Mouse (Mus musculus) lung, embryonic 16.5 days (tissue): ENCODE measurements around the gene Grid2. TPM values are rescaled to one million over a fixed set of nuclear protein-coding genes. Genes with fewer than 3 reads are reported as not detected.

Experiments
- ATAC-seq: fragments of 200-750 bp; cut with Nextera tagmentation; 2 replicates; pipeline ENCODE4 v1.8.0; 2017; ENCODE audit warnings: low read depth, mild to moderate bottlenecking, moderate library complexity
- H3K27ac ChIP-seq: fragments of 300-500 bp; sonication (generic); 2 replicates; pipeline ENCODE4 v1.5.1; 2014; ENCODE audit warnings: mild to moderate bottlenecking, control low read depth, low read length
- H3K27me3 ChIP-seq: fragments of 300-500 bp; sonication (generic); 2 replicates; pipeline ENCODE4 v1.6.1; 2014; ENCODE audit warnings: low read depth, low read length, mixed read lengths; ENCODE audit not compliant: control insufficient read depth, insufficient read depth
- H3K36me3 ChIP-seq: fragments of 300-500 bp; sonication (generic); 2 replicates; pipeline ENCODE4 v1.6.1; 2014; ENCODE audit warnings: low read length; ENCODE audit not compliant: control insufficient read depth, insufficient read depth
- H3K4me1 ChIP-seq: fragments of 300-500 bp; sonication (generic); replicated peaks from 2 replicates; pipeline ENCODE4 v1.6.1; 2014; ENCODE audit warnings: low read length, mixed read lengths; ENCODE audit not compliant: control insufficient read depth, insufficient read depth
- H3K4me2 ChIP-seq: fragments of 300-500 bp; sonication (generic); 2 replicates; pipeline ENCODE4 v1.6.1; 2014; ENCODE audit warnings: low read depth, low read length, control low read depth
- H3K4me3 ChIP-seq: fragments of 300-500 bp; sonication (generic); 2 replicates; pipeline ENCODE4 v1.5.1; 2014; ENCODE audit warnings: mild to moderate bottlenecking, low read length, control low read depth
- H3K9ac ChIP-seq: fragments of 300-500 bp; sonication (generic); 2 replicates; pipeline ENCODE4 v1.6.1; 2014; ENCODE audit warnings: low read length, control low read depth
- H3K9me3 ChIP-seq: fragments of 300-500 bp; sonication (generic); 2 replicates; pipeline ENCODE4 v1.6.1; 2016; ENCODE audit warnings: low read length; ENCODE audit not compliant: control insufficient read depth
- WGBS: fragments of 180-500 bp; shearing (Covaris S2); extraction: QIAGEN DNeasy Blood & Tissue Kit; methylation state at CpG from one replicate; pipeline ENCODE4 v1.1.7; 2014; 5-methylcytosine and 5-hydroxymethylcytosine counted together
- polyA plus RNA-seq: library from polyadenylated mRNA; unstranded; fragments of >200 nt; fragmentation: Nextera tagmentation; extraction: Ambion mirVana; gene quantifications from 2 replicates; pipeline ENCODE4 v1.2.1, GENCODE M21; 2015

Gene Grid2
- 1.1 and 1.3 TPM in 2 replicates for polyA plus RNA-seq

DNA sequence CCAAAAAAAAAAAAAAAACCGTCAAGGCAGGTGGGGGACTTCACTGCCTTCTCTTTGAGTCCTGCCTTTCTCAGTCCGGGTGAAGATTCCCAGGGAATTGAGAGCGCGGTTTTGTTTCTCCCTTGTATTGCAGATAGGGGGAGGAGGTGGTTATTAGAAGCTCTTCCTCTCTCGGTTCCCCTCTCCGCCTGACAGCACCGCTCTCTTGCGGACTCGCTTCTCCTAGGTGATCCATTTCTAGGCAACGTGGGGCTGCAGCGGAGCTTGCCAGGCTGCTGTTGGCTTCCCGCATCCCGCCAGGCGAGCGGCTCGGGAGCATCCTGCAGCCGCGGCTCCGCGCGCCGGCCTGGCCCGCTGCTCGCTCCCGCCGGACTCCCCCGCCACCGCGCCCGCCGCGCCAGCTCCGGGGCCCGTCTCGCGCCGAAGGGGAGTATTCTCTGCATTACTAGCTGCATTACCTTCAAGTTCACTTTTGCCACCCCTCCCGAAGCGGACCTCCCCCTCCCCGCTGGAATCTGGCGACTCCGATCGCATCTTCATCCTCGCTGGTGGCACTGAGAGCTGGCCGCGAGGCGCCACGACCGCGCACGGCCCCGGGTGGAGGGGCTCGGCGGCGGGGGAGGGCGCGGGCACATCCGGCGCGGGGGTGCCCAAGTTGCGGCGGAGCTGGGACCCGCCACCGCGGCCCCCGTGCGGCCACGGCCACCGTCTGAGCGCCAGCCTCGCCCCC lies at the start of gene Grid2:
TSS of gene Grid2 (plus strand) at position 51 of the 730 bp plus-strand sequence.
- ATAC-seq = peak; percentile 73
- peak within 1 kb of the TSS; percentile 68 for H3K9ac ChIP-seq
- H3K4me3 ChIP-seq = peak within 1 kb of the TSS; percentile 54
- under 1% methylated on average over 67 of the region's 71 CpGs for WGBS
- no peak within 1 kb of the TSS for H3K27ac ChIP-seq
- H3K4me2 ChIP-seq = peak within 1 kb of the TSS; percentile 84
- no peaks in the 10 kb centered on the region for H3K36me3 ChIP-seq
- no peaks in the 10 kb centered on the region for H3K9me3 ChIP-seq
- H3K4me1 ChIP-seq = peaks cover 4% of the 10 kb centered on the region
- H3K27me3 ChIP-seq = peaks cover 25% of the 10 kb centered on the region

DNA sequence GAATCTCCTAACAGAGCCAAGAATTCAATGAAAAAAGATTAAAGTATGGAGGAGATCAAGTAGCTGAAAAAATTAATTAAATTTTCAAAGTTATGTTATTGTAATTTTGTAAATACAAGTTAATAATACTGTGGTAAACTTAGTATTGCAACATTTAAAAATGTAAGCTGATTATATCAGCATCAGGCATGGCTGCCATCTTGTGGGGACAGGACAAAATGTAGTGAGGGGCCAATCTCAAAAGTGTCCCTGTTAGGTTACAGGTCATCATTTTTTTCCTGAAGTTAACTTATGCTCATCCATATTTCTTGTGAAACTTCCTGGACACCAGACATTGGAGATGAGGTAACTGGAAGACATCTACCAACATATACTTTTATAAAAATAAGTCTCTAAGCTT lies 4.9 kb upstream of the Grid2 start:
- no peak for ATAC-seq

DNA sequence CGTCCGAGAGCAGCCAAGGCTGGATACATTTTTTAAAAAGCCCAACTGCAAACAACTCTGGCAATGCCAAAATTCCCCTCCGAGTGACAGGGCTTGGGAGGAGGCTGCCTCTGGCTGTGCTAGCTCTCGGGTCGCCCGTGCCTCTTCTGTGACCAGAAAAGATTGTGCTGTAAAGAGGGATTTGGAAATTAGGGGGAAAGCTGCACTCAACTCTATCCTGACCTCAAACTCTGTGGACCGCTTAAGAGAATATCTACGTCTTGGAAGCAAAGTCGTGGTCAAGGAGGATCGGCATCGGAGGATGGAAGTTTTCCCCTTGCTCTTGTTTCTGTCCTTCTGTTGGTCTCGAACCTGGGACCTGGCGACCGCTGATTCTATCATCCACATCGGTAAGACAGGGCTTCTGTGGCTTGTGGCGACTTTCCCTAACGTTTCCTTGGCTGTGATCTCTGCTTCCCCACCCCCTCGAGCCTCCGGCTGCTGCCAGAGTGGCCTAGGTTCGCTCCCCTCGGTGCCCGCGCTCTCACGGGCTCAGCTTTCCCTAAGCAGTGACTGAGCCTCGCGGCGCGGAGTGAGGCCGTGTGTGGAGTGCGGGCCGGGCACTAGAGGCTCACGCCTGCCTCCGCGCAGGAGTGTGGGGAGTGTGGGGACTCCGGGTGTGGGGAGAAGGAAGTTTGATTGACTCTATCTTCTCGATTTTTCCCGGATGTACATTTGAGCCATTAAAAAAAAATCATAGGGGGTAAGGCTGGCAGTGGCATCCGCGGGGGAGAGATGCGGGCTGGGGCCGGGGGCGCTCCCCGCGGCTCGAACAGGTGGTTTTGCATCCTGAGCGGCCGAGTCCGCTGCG lies 1.1 kb downstream of the Grid2 start:
- Histone ChIP-seq H3K27ac (no peak overlapping the region), H3K4me2 (peak overlapping the region; percentile 84), H3K4me3 (peak overlapping the region; percentile 54), H3K27me3 (peaks cover 25% of the 10 kb centered on the region), H3K9me3 (no peaks in the 10 kb centered on the region), H3K9ac (peak overlapping the region; percentile 68), H3K36me3 (no peaks in the 10 kb centered on the region), H3K4me1 (peaks cover 4% of the 10 kb centered on the region)
- under 1% methylated on average over 49 of the region's 49 CpGs for WGBS
- ATAC-seq = peak; percentile 72

More for the DNA sequence above, 4.9 kb upstream of the Grid2 start:
- Histone ChIP-seq H3K4me3 (no peak overlapping the region), H3K9me3 (no peaks in the 10 kb centered on the region), H3K36me3 (no peaks in the 10 kb centered on the region), H3K4me2 (no peak overlapping the region), H3K4me1 (no peaks in the 10 kb centered on the region), H3K27ac (no peak overlapping the region), H3K9ac (no peak overlapping the region), H3K27me3 (peaks cover 15% of the 10 kb centered on the region)

DNA sequence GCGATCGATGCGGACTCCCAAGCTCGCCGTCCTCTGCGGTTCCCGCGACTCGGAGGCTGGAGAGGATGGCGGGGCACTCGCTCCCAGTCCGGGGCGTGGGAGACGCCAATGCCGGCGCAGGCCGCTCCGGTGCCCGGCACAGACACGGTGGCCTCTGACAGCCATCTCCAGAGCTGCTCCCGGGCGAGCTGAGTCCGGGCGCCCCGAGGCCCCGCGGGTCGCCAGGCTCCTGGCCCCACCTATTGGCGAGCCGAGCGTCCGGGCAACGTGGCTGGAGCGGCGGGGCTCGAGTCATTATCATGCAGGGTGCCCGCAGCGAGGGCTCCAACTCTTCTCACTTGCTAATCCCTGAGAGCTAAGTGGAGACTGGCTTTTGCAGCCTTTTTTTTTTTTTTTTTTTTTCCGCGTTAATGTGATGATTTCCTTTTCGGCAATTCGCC lies 1.8 kb downstream of the Grid2 start:
- peak overlapping the region; percentile 54 for H3K4me3 ChIP-seq
- 1% methylated on average over 36 of the region's 42 CpGs for WGBS
- no peaks in the 10 kb centered on the region for H3K36me3 ChIP-seq
- H3K4me1 ChIP-seq = peaks cover 4% of the 10 kb centered on the region
- H3K27me3 ChIP-seq = peaks cover 25% of the 10 kb centered on the region
- peak overlapping the region; percentile 68 for H3K9ac ChIP-seq
- H3K27ac ChIP-seq = no peak overlapping the region
- H3K9me3 ChIP-seq = no peaks in the 10 kb centered on the region
- peak overlapping the region; percentile 84 for H3K4me2 ChIP-seq
- ATAC-seq = peak; percentile 69

DNA sequence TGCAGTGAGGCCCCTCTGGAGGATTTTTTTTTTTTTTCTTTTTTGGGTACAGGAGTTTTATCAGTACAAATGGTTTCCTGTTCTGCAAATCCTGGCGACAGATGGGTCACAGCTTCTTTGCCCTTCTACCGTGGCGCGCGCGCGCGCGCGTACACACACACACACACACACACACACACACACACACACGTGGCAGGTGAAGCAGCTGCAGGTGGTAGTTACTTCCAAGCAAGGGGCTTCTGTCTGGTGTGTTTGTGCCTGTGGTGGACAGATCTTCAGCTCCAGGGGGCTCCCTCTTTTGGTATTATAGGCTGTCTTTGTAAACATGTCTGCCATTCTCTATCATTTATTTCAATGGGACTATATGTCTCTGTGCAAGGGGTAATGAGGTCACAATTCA lies 2.2 kb downstream of the Grid2 start:
- peak overlapping the region; percentile 84 for H3K4me2 ChIP-seq
- no peak overlapping the region for H3K9ac ChIP-seq
- peak overlapping the region; percentile 54 for H3K4me3 ChIP-seq
- no peaks in the 10 kb centered on the region for H3K36me3 ChIP-seq
- H3K27ac ChIP-seq = no peak overlapping the region
- no peaks in the 10 kb centered on the region for H3K9me3 ChIP-seq
- peaks cover 4% of the 10 kb centered on the region for H3K4me1 ChIP-seq
- peaks cover 25% of the 10 kb centered on the region for H3K27me3 ChIP-seq
- ATAC-seq = no peak
- 2% methylated on average over 11 of the region's 11 CpGs for WGBS

DNA sequence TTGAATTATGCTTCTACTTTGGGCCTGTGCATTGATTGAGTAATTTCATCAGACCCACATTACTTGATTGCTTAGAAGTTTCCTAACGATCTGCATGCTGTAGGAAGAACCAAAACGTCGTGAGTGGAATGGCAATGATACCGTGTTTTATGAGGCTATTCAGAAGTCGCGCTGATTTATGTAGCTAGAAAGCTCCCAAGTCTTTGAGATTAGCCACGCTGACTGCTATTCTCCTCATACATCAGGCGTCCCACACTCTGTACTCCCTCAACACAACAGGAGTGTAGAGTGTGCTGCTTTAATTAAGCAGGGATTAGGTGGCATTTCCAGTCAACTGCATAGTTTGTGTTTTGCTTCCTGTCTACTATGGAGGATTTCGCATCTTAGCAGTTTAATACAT lies 4.1 kb downstream of the Grid2 start:
- H3K4me2 ChIP-seq = no peak overlapping the region
- H3K9me3 ChIP-seq = no peaks in the 10 kb centered on the region
- no peak overlapping the region for H3K27ac ChIP-seq
- H3K27me3 ChIP-seq = peaks cover 16% of the 10 kb centered on the region
- H3K9ac ChIP-seq = no peak overlapping the region
- no peak overlapping the region for H3K4me3 ChIP-seq
- peaks cover 4% of the 10 kb centered on the region for H3K4me1 ChIP-seq
- H3K36me3 ChIP-seq = no peaks in the 10 kb centered on the region
- 64% methylated on average over 9 of the region's 9 CpGs for WGBS
- no peak for ATAC-seq

DNA sequence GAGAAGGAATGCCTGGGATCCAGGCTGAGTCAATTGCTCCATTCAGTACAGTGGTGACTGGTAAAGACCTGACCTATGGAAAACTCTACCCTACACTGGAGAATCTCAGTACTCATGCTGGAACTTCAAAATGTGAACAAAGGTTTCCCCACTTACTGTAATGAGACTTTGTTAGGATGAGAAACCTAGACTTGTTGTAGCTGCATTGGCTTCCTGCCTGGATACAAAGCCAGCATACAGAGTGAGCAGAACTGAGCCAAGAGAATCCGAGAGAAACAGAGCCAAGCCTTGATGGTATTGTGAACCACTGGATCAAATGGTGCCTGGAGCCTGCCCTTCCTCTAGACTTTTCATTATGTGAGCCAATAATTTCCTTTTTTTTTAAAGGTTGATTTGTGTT lies 28.7 kb downstream of the Grid2 start:
- Histone ChIP-seq H3K36me3 (no peaks in the 10 kb centered on the region), H3K9ac (no peak overlapping the region), H3K27me3 (no peaks in the 10 kb centered on the region), H3K27ac (no peak overlapping the region), H3K4me3 (no peak overlapping the region), H3K4me2 (no peak overlapping the region), H3K4me1 (no peaks in the 10 kb centered on the region), H3K9me3 (no peaks in the 10 kb centered on the region)
- WGBS = 57% methylated on average over 1 of the region's 1 CpGs
- ATAC-seq = no peak

DNA sequence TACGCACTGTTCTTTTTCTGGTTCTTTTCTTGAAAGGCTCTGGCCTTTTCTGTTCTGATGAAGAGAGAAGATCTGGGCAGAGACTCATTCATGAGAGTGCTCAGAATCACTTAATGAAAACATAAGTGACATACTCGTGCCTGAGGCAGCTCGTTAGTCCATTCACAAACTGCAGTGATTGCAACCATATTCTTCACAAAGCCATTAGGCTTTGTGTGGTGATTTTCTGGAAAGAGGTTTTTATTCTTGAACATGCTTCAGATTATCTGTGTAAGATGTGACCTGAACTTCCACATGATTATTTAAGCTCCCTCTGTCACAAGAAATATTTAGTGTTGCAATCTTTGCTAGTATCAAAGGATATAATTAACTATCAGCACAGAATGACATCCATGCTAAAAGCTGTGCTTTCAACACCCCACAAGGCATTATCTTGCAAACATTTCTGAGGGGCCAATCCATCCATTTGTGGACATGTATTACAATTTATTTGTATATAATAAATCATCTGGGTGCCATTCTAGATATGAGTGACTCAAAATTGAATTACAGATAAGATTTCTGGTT lies 86.8 kb downstream of the Grid2 start:
- WGBS = 42% methylated on average over 3 of the region's 3 CpGs
- no peaks in the 10 kb centered on the region for H3K27me3 ChIP-seq
- H3K4me1 ChIP-seq = no peaks in the 10 kb centered on the region

DNA sequence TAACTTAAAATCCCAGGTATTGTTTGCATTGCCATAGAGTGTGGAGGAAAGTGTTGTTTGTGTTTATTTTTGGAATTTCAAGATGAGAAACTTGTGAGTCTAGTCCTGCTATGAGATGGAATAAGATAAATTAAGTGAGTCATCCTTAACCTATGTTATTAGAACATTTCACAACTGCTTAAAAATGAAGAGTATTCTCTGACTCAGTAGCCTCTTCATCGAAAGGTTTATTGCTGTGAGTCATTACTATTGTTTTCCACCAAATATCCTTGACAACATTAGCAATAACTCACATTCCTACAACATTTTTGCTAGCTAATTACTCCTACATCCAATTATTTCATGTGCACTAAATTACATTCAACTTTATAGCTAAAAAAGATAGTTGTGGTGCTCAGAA lies 91.3 kb downstream of the Grid2 start:
- Histone ChIP-seq H3K4me2 (no peak overlapping the region), H3K9me3 (no peaks in the 10 kb centered on the region), H3K4me1 (no peaks in the 10 kb centered on the region), H3K4me3 (no peak overlapping the region), H3K27me3 (no peaks in the 10 kb centered on the region), H3K9ac (no peak overlapping the region), H3K27ac (no peak overlapping the region), H3K36me3 (no peaks in the 10 kb centered on the region)
- 75% methylated on average over 1 of the region's 1 CpGs for WGBS
- ATAC-seq = no peak

More for the DNA sequence above, 86.8 kb downstream of the Grid2 start:
- Histone ChIP-seq H3K4me2 (no peak overlapping the region), H3K9ac (no peak overlapping the region), H3K4me3 (no peak overlapping the region), H3K27ac (no peak overlapping the region), H3K36me3 (no peaks in the 10 kb centered on the region), H3K9me3 (no peaks in the 10 kb centered on the region)
- peak; percentile 90 for ATAC-seq
